Mouse (Mus musculus): ENCODE measurements around the gene Grasp. TPM values are rescaled to one million over a fixed set of nuclear protein-coding genes. Genes with fewer than 3 reads are reported as not detected.
A peak's percentile ranks its signal among the peaks of the same experiment; 100 is the strongest.

Grasp gene
- polyA plus RNA-seq, 1 experiment from 2014 or later: 2.4 TPM

DNA sequence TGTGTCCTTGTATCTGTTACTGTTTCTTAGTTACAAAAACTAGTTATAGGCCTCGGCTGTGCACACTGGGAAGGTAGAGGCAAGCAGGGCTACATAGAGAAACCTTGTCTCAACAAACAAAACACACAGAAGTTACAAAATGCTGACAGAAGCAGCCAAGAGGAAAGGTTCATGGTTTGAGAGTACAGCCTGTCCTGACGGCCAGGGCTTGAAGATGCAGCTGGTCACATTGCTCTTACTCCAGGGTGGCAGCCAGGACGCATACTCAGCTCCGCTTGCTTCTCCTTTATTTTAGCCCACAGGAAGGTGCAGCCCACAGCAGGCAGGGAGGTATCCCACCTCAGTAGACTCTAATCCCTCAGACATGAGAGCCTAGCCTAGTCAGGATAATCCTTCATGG, 8.0 kb upstream of the Grasp start:
- 74% methylated on average over 4 of the region's 4 CpGs for WGBS
- Histone ChIP-seq H3K4me3 (replicated peaks) (no peak overlapping the region), H3K4me2 (replicated peaks) (no peak overlapping the region), H3K27ac (no peak overlapping the region), H3K36me3 (peaks cover 29% of the 10 kb centered on the region), H3K27me3 (no peaks in the 10 kb centered on the region), H3K4me1 (replicated peaks) (peaks cover 11% of the 10 kb centered on the region), H3K9ac (replicated peaks) (no peak overlapping the region), H3K9me3 (no peaks in the 10 kb centered on the region)
- no peak for ATAC-seq

- Histone ChIP-seq H3K27me3 (peaks cover 12% of the 10 kb centered on the region; the same call in 1 of the 2 replicates), H3K4me2 (replicated peaks) (peak overlapping the region; percentile 45), H3K4me3 (replicated peaks) (no peak overlapping the region), H3K27ac (peak overlapping the region; percentile 74), H3K9ac (replicated peaks) (peak overlapping the region; percentile 24), H3K4me1 (replicated peaks) (peaks cover 51% of the 10 kb centered on the region), H3K36me3 (no peaks in the 10 kb centered on the region), H3K9me3 (no peaks in the 10 kb centered on the region)
- 3% methylated on average over 8 of the region's 8 CpGs for WGBS
- peak; percentile 69 for ATAC-seq
Measured at GRCm38 (mm10) chr15:101220905-101221297, 3.1 kb upstream of the Grasp start.

GRCm38 (mm10) chr15:101221298-101222104, 2.5 kb upstream of the Grasp start:
- peak overlapping the region; percentile 17; the same call in 1 of the 2 replicates for H3K4me3 ChIP-seq (replicated peaks)
- 2% methylated on average over 14 of the region's 14 CpGs for WGBS

DNA sequence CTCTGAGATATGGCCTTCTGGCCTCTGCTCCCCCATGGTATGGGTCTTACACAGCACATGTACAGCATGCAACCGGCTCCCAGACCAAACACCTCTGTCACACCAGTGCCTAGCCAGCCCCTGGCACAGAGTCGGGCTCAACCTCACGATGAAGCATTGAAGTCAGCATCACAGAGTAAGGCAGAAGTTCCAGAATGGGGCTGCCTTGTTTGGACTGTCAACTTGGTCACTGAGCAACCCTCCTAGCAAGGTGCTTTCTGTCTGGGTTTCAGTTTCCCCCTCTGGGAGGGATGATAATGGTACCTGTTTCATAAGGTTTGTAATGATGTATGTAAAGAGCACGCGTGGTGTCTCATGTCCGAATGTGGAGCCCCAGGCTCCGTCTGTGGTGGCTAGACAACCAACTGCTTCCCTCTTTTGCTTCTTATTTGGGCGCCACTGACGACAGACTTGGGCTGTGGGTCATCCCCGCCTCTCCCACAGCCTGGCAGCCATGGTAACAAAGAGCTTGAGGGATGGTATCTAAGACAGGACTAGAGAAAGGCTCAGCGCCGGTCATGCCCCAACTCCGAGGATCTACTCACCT, 998 bp upstream of the Grasp start:
- peaks cover 53% of the 10 kb centered on the region for H3K4me1 ChIP-seq (replicated peaks)
- no peak overlapping the region for H3K27ac ChIP-seq
- H3K4me3 ChIP-seq (replicated peaks): peak overlapping the region; percentile 61; the same call in 1 of the 2 replicates
- ATAC-seq: no peak
- 35% methylated on average over 13 of the region's 13 CpGs for WGBS
- no peak overlapping the region for H3K9ac ChIP-seq (replicated peaks)
- peaks cover 12% of the 10 kb centered on the region; the same call in 1 of the 2 replicates for H3K27me3 ChIP-seq
- no peaks in the 10 kb centered on the region for H3K9me3 ChIP-seq
- no peaks in the 10 kb centered on the region for H3K36me3 ChIP-seq
- peak overlapping the region; percentile 94 for H3K4me2 ChIP-seq (replicated peaks)

More at GRCm38 (mm10) chr15:101221298-101222104, 2.5 kb upstream of the Grasp start:
- peak; percentile 51 for ATAC-seq
- no peak overlapping the region for H3K9ac ChIP-seq (replicated peaks)
- peaks cover 51% of the 10 kb centered on the region for H3K4me1 ChIP-seq (replicated peaks)
- H3K27ac ChIP-seq: peak overlapping the region; percentile 74
- H3K4me2 ChIP-seq (replicated peaks): peak overlapping the region; percentile 45
- H3K27me3 ChIP-seq: peaks cover 12% of the 10 kb centered on the region; the same call in 1 of the 2 replicates
- no peaks in the 10 kb centered on the region for H3K9me3 ChIP-seq
- no peaks in the 10 kb centered on the region for H3K36me3 ChIP-seq

DNA sequence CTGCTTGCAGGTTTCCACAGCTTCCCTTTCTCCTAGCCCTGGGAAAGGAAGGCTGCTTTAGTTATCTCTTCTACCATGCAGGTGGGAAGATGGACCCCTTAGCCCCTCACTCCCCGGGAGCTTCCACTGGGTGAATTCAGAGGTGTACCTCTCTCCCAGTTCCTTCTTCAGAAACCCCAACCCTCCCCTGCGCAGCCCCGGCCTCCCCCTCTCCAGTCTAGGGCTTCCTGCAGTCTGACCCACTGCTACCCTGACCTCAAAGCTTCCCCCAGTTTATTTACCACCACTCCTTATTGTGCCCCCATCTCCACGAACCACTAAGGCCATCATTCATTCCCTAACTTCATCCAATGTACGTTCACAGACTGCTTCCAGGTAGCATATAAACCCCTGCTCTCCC, 392 bp upstream of the Grasp start:
- Histone ChIP-seq H3K4me1 (replicated peaks) (peaks cover 56% of the 10 kb centered on the region), H3K36me3 (no peaks in the 10 kb centered on the region), H3K27me3 (peaks cover 12% of the 10 kb centered on the region; the same call in 1 of the 2 replicates), H3K4me3 (replicated peaks) (peak overlapping the region; percentile 61), H3K27ac (no peak overlapping the region), H3K9ac (replicated peaks) (peak overlapping the region; percentile 77), H3K9me3 (no peaks in the 10 kb centered on the region), H3K4me2 (replicated peaks) (peak overlapping the region; percentile 94)
- WGBS: 8% methylated on average over 5 of the region's 5 CpGs
- no peak; the same call in 1 of the 2 replicates for ATAC-seq

DNA sequence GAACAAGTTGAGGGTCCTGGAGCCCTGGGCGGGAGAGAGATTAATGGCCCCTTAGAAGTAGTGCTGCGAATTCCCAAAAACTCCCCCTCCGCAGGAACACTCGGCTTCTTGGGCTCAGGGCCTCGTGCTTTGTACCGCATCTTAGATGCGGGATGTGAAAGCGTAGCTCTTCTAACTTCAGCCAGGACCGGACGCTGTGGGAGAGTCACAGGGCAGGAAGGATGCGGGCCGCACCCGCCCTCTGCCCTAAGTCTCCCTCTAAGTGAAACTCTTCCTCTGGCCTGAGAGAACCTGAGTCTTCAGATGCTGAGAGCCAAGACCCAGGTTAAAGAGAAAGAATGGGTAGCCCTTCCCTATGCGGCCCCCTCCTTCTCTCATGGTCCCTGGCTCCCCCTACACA, 989 bp downstream of the Grasp start:
- H3K4me3 ChIP-seq (replicated peaks): peak overlapping the region; percentile 61
- H3K27me3 ChIP-seq: peaks cover 12% of the 10 kb centered on the region; the same call in 1 of the 2 replicates
- H3K27ac ChIP-seq: peak overlapping the region; percentile 7; the same call in 1 of the 2 replicates
- peak overlapping the region; percentile 94 for H3K4me2 ChIP-seq (replicated peaks)
- no peaks in the 10 kb centered on the region for H3K9me3 ChIP-seq
- peaks cover 56% of the 10 kb centered on the region for H3K4me1 ChIP-seq (replicated peaks)
- peaks cover 2% of the 10 kb centered on the region; the same call in 1 of the 2 replicates for H3K36me3 ChIP-seq
- H3K9ac ChIP-seq (replicated peaks): peak overlapping the region; percentile 77
- no peak for ATAC-seq
- WGBS: 4% methylated on average over 14 of the region's 14 CpGs

DNA sequence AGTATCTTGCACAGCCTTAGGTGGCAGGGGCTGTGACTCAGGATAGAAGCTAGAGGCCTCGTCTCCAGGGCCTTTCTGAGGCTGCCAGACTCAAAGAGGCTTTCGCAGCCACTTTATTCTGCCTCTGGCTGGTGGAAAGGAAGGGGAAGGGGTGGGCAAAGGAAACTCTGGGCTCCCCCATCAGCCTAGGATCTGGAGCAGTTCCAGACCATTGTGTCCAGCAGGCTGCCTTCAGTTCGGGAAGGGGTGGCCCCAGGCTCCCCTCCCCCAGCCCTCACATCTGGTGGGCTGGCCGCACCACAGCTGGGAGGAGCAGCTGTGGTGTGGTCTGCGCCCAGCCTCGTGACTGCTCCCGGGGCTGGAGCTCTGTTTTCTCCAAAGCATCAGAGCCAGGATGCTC, 4.0 kb downstream of the Grasp start:
- no peak for ATAC-seq
- peak overlapping the region; percentile 32; the same call in 1 of the 2 replicates for H3K9ac ChIP-seq (replicated peaks)
- peaks cover 20% of the 10 kb centered on the region for H3K36me3 ChIP-seq
- no peaks in the 10 kb centered on the region for H3K9me3 ChIP-seq
- H3K4me1 ChIP-seq (replicated peaks): peaks cover 30% of the 10 kb centered on the region
- peaks cover 7% of the 10 kb centered on the region; the same call in 1 of the 2 replicates for H3K27me3 ChIP-seq
- no peak overlapping the region for H3K4me2 ChIP-seq (replicated peaks)
- 16% methylated on average over 7 of the region's 7 CpGs for WGBS
- 0 out of 2 replicates have a peak overlapping the region, but pooled peaks have one; percentile 25 for H3K27ac ChIP-seq
- no peak overlapping the region for H3K4me3 ChIP-seq (replicated peaks)

- H3K27ac ChIP-seq: no peak overlapping the region
- H3K4me1 ChIP-seq (replicated peaks): peaks cover 20% of the 10 kb centered on the region
- no peak overlapping the region for H3K4me2 ChIP-seq (replicated peaks)
- 92% methylated on average over 21 of the region's 21 CpGs for WGBS
- no peaks in the 10 kb centered on the region for H3K9me3 ChIP-seq
- no peak overlapping the region for H3K9ac ChIP-seq (replicated peaks)
- no peak for ATAC-seq
- H3K4me3 ChIP-seq (replicated peaks): no peak overlapping the region
- peaks cover 20% of the 10 kb centered on the region for H3K36me3 ChIP-seq
- peaks cover 11% of the 10 kb centered on the region; the same call in 1 of the 2 replicates for H3K27me3 ChIP-seq
Measured at GRCm38 (mm10) chr15:101228866-101229590, 5.0 kb downstream of the Grasp start.

DNA sequence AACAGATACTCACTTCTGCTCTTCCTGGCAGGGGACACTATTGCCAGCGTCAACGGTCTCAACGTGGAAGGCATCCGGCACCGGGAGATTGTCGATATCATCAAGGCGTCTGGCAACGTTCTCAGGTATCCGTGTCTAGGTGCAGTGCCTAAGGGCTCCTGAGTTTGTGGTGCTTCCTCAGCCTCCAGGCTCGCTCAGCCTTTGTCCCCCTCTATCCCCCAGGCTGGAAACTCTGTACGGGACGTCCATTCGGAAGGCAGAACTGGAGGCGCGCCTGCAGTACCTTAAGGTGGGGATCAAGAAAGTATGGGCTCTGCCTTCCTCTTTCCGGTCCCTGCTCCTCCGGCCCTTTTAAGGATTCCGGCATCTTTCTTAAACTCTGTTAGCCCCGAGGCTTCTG, 6.5 kb downstream of the Grasp start:
- H3K9me3 ChIP-seq: no peaks in the 10 kb centered on the region
- 97% methylated on average over 19 of the region's 19 CpGs for WGBS
- peaks cover 15% of the 10 kb centered on the region for H3K4me1 ChIP-seq (replicated peaks)
- no peak overlapping the region for H3K27ac ChIP-seq
- H3K4me3 ChIP-seq (replicated peaks): no peak overlapping the region
- peaks cover 20% of the 10 kb centered on the region for H3K36me3 ChIP-seq
- H3K9ac ChIP-seq (replicated peaks): no peak overlapping the region
- H3K27me3 ChIP-seq: peaks cover 5% of the 10 kb centered on the region; the same call in 1 of the 2 replicates
- ATAC-seq: no peak
- H3K4me2 ChIP-seq (replicated peaks): no peak overlapping the region

- Histone ChIP-seq H3K36me3 (peaks cover 20% of the 10 kb centered on the region), H3K4me3 (replicated peaks) (peak overlapping the region; percentile 24), H3K9me3 (no peaks in the 10 kb centered on the region), H3K4me1 (replicated peaks) (peaks cover 18% of the 10 kb centered on the region), H3K4me2 (replicated peaks) (peak overlapping the region; percentile 45), H3K9ac (replicated peaks) (peak overlapping the region; percentile 36; the same call in 1 of the 2 replicates), H3K27me3 (peaks cover 5% of the 10 kb centered on the region; the same call in 1 of the 2 replicates), H3K27ac (no peak overlapping the region)
- WGBS: 79% methylated on average over 23 of the region's 23 CpGs
- ATAC-seq: no peak
Measured at GRCm38 (mm10) chr15:101230995-101231647, 7.1 kb downstream of the Grasp start.

GRCm38 (mm10) chr15:101231648-101232180, 7.7 kb downstream of the Grasp start:
- H3K9ac ChIP-seq (replicated peaks): peak overlapping the region; percentile 36; the same call in 1 of the 2 replicates
- H3K27me3 ChIP-seq: peaks cover 5% of the 10 kb centered on the region; the same call in 1 of the 2 replicates
- WGBS: 63% methylated on average over 50 of the region's 56 CpGs
- H3K9me3 ChIP-seq: no peaks in the 10 kb centered on the region
- peaks cover 18% of the 10 kb centered on the region for H3K4me1 ChIP-seq (replicated peaks)
- H3K36me3 ChIP-seq: peaks cover 20% of the 10 kb centered on the region
- H3K4me2 ChIP-seq (replicated peaks): peak overlapping the region; percentile 45
- peak overlapping the region; percentile 24 for H3K4me3 ChIP-seq (replicated peaks)
- H3K27ac ChIP-seq: no peak overlapping the region
- ATAC-seq: 0 out of 2 replicates have a peak, but pooled peaks have one; percentile 37
